Mouse (Mus musculus) midbrain, embryonic 14.5 days (tissue): ENCODE data around the gene Olfr175-ps1. TPM values are rescaled to one million over a fixed set of nuclear protein-coding genes. Genes with fewer than 3 reads are reported as not detected.

ENCODE experiments used
- ATAC-seq: fragments of 200-750 bp; cut with Nextera tagmentation; 2 replicates; pipeline ENCODE4 v1.8.0; 2017; ENCODE audit warnings: moderate number of reproducible peaks, moderate library complexity; ENCODE audit not compliant: low FRiP score, low TSS enrichment
- DNase-seq: peaks from one replicate; pipeline ENCODE4 v3.0.0-alpha.2; 2015
- H3K27ac ChIP-seq: fragments of 300-500 bp; sonication (generic); replicated peaks from 2 replicates; pipeline ENCODE4 v1.5.1; 2014; ENCODE audit warnings: mild to moderate bottlenecking, low read depth, low read length, moderate library complexity
- H3K27me3 ChIP-seq: fragments of 300-500 bp; sonication (generic); 2 replicates; pipeline ENCODE4 v1.6.1; 2014; ENCODE audit warnings: low read length, control low read depth, mixed read lengths; ENCODE audit not compliant: control insufficient read depth, insufficient read depth
- H3K36me3 ChIP-seq: fragments of 300-500 bp; sonication (generic); 2 replicates; pipeline ENCODE4 v1.6.1; 2014; ENCODE audit warnings: low read length, control low read depth; ENCODE audit not compliant: control insufficient read depth, insufficient read depth
- H3K4me1 ChIP-seq: fragments of 300-500 bp; sonication (generic); 2 replicates; pipeline ENCODE4 v1.6.1; 2014; ENCODE audit warnings: mild to moderate bottlenecking, antibody characterized with exemption, low read length, control low read depth; ENCODE audit not compliant: control insufficient read depth, insufficient read depth
- H3K4me2 ChIP-seq: fragments of 300-500 bp; sonication (generic); 2 replicates; pipeline ENCODE4 v1.6.1; 2014; ENCODE audit warnings: mild to moderate bottlenecking, low read length, moderate library complexity
- H3K4me3 ChIP-seq: fragments of 300-500 bp; sonication (generic); replicated peaks from 2 replicates; pipeline ENCODE4 v1.5.1; 2014; ENCODE audit warnings: low read depth, low read length
- H3K9ac ChIP-seq: fragments of 300-500 bp; sonication (generic); replicated peaks from 2 replicates; pipeline ENCODE4 v1.6.1; 2014; ENCODE audit warnings: mild to moderate bottlenecking, low read length, moderate library complexity
- H3K9me3 ChIP-seq: fragments of 300-500 bp; sonication (generic); 2 replicates; pipeline ENCODE4 v1.6.1; 2016; ENCODE audit warnings: low read length, control low read depth, mixed read lengths; ENCODE audit not compliant: control insufficient read depth
- WGBS: fragments of 180-500 bp; shearing (Covaris S2); extraction: QIAGEN DNeasy Blood & Tissue Kit; methylation state at CpG from one replicate; pipeline ENCODE4 v1.1.7; 2014; 5-methylcytosine and 5-hydroxymethylcytosine counted together
- polyA plus RNA-seq: library from polyadenylated mRNA; unstranded; fragments of >200 nt; fragmentation: Nextera tagmentation; extraction: Ambion mirVana; gene quantifications from 2 replicates; pipeline ENCODE4 v1.2.1, GENCODE M21; 2014

Olfr175-ps1 gene
- not detected in 2 replicates for polyA plus RNA-seq

- Histone ChIP-seq H3K9me3 (no peaks in the 10 kb centered on the region; the same call in 1 of the 2 replicates), H3K36me3 (no peaks in the 10 kb centered on the region), H3K4me2 (no peak within 1 kb of the TSS), H3K4me1 (no peaks in the 10 kb centered on the region), H3K4me3 (no peak within 1 kb of the TSS), H3K27ac (no peak within 1 kb of the TSS), H3K9ac (no peak within 1 kb of the TSS), H3K27me3 (no peaks in the 10 kb centered on the region)
- DNase-seq = no peak
- WGBS = 93% methylated on average over 1 of the region's 1 CpGs
- ATAC-seq = no peak
Measured at GRCm38 (mm10) chr16:58826732-58827319, at the start of gene Olfr175-ps1. Olfr175-ps1 (minus strand) TSS chr16:58826782.

GRCm38 (mm10) chr16:58874668-58875067 is 48.1 kb upstream of the Olfr175-ps1 start, which contains the start of gene Olfr177:
Olfr177 (minus strand) TSS chr16:58874768.
- Histone ChIP-seq H3K9ac (no peak within 1 kb of the TSS), H3K27ac (no peak within 1 kb of the TSS), H3K36me3 (no peaks in the 10 kb centered on the region), H3K9me3 (no peaks in the 10 kb centered on the region), H3K27me3 (no peaks in the 10 kb centered on the region), H3K4me3 (no peak within 1 kb of the TSS), H3K4me2 (no peak within 1 kb of the TSS), H3K4me1 (no peaks in the 10 kb centered on the region)
- ATAC-seq (no peak), DNase-seq (no peak)
- WGBS = 64% methylated on average over 1 of the region's 1 CpGs

GRCm38 (mm10) chr16:58861479-58861878 is 34.9 kb upstream of the Olfr175-ps1 start:
- H3K27me3 ChIP-seq = no peaks in the 10 kb centered on the region
- H3K9me3 ChIP-seq = no peaks in the 10 kb centered on the region
- H3K27ac ChIP-seq = no peak overlapping the region
- DNase-seq (no peak), ATAC-seq (no peak)
- no peaks in the 10 kb centered on the region for H3K4me1 ChIP-seq
- 82% methylated on average over 1 of the region's 1 CpGs for WGBS
- no peak overlapping the region for H3K4me3 ChIP-seq
- no peak overlapping the region for H3K9ac ChIP-seq
- H3K36me3 ChIP-seq = no peaks in the 10 kb centered on the region
- no peak overlapping the region for H3K4me2 ChIP-seq

- Histone ChIP-seq H3K4me3 (no peak overlapping the region), H3K9ac (no peak overlapping the region), H3K9me3 (no peaks in the 10 kb centered on the region), H3K4me2 (no peak overlapping the region), H3K36me3 (no peaks in the 10 kb centered on the region), H3K27me3 (no peaks in the 10 kb centered on the region), H3K27ac (no peak overlapping the region), H3K4me1 (no peaks in the 10 kb centered on the region)
- WGBS = 91% methylated on average over 2 of the region's 2 CpGs
- no peak for ATAC-seq
- DNase-seq = no peak
Measured at GRCm38 (mm10) chr16:58860032-58860737, 33.6 kb upstream of the Olfr175-ps1 start.

GRCm38 (mm10) chr16:58800168-58800567 is 26.4 kb downstream of the Olfr175-ps1 start, which contains the start of gene Olfr173:
Olfr173 (minus strand) TSS chr16:58800268.
- DNase-seq = no peak
- 84% methylated on average over 2 of the region's 2 CpGs for WGBS

More at GRCm38 (mm10) chr16:58800168-58800567, 26.4 kb downstream of the Olfr175-ps1 start, which contains the start of gene Olfr173:
- no peaks in the 10 kb centered on the region for H3K36me3 ChIP-seq
- no peaks in the 10 kb centered on the region for H3K4me1 ChIP-seq
- ATAC-seq = no peak
- H3K4me2 ChIP-seq = no peak within 1 kb of the TSS
- no peak within 1 kb of the TSS for H3K27ac ChIP-seq
- no peak within 1 kb of the TSS for H3K9ac ChIP-seq
- no peaks in the 10 kb centered on the region for H3K27me3 ChIP-seq
- no peak within 1 kb of the TSS for H3K4me3 ChIP-seq
- no peaks in the 10 kb centered on the region for H3K9me3 ChIP-seq

Other genes with a start within 250 kb of the Olfr175-ps1 start
- not detected in 2 replicates for gene Gm813, start 209.8 kb downstream of the Olfr175-ps1 start, polyA plus RNA-seq
- gene E330017A01Rik, start 188.0 kb downstream of the Olfr175-ps1 start, polyA plus RNA-seq = not detected in 2 replicates
- 11.7 and 13.3 TPM in 2 replicates for gene Cpox, start 156.5 kb downstream of the Olfr175-ps1 start, polyA plus RNA-seq
- gene Gpr15, start 107.7 kb downstream of the Olfr175-ps1 start, polyA plus RNA-seq = 0.13 TPM in 1 of 2 replicates, not detected in the other
- 134 and 151 TPM in 2 replicates for gene Cldnd1, start 98.9 kb downstream of the Olfr175-ps1 start, polyA plus RNA-seq
- gene Olfr172, start 63.6 kb downstream of the Olfr175-ps1 start, polyA plus RNA-seq = not detected in 2 replicates
- gene Olfr173, start 26.5 kb downstream of the Olfr175-ps1 start, polyA plus RNA-seq = not detected in 2 replicates
- not detected in 2 replicates for gene Olfr177, start 48.0 kb upstream of the Olfr175-ps1 start, polyA plus RNA-seq
- gene Olfr178, start 65.3 kb upstream of the Olfr175-ps1 start, polyA plus RNA-seq = not detected in 2 replicates
- gene Olfr181, start 102.0 kb upstream of the Olfr175-ps1 start, polyA plus RNA-seq = not detected in 2 replicates
- not detected in 2 replicates for gene Olfr180, start 102.6 kb upstream of the Olfr175-ps1 start, polyA plus RNA-seq
- not detected in 2 replicates for gene Olfr183, start 168.6 kb upstream of the Olfr175-ps1 start, polyA plus RNA-seq
- not detected in 2 replicates for gene Olfr186, start 203.5 kb upstream of the Olfr175-ps1 start, polyA plus RNA-seq
- not detected in 2 replicates for gene Olfr187, start 213.0 kb upstream of the Olfr175-ps1 start, polyA plus RNA-seq